Mouse (Mus musculus) stomach, postnatal 0 days (tissue): ENCODE measurements at regions not wholly inside any gene's neighbourhood (a gene's known extent, or its start where the extent isn't known, plus 50 kb on each side); places are given as distances from the start of the nearest gene placed in this dataset.

ENCODE experiments used
- CTCF ChIP-seq: IDR thresholded peaks from 2 replicates; pipeline ENCODE4 v1.5.1; 2016; ENCODE audit warnings: antibody characterized with exemption, low read depth, mild to moderate bottlenecking, moderate library complexity
- EP300 ChIP-seq: optimal IDR thresholded peaks from 2 replicates; pipeline ENCODE3; 2016; ENCODE audit warnings: antibody characterized with exemption

GRCm38 (mm10) chr1:89015385-89015784, 54.8 kb upstream of the Sh3bp4 start:
- TF ChIP-seq CTCF, result no peak
- TF ChIP-seq EP300, result peak; percentile 56
